In the genomic region with DNA sequence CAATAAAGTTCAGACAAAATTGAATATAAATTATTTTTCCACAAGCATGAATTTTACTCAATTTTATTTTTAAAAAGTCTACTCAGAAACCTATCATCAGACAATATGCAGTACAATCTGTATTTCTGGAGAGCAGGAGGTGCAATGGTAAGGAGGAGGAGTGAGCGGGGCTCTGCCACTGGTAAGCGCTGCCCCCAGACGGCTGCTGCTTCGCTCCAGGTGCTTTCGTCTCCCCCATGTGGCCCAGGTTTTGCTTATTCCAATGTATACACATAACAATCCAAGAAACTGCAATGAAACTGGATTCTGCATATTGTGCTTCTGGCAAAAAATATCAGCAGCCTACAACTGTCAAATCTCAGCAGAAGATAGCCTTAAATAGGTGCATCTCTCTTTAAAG, we compare ENCODE assay signal across 21 mouse cellular contexts.
"Had no signal": no experiment of that assay in that cellular context is flagged by ENCODE, and none has a peak within 500 bp of the region (broad histone marks: within the 10 kb centered on the region; RNA-seq: fewer than 3 reads in every experiment).

No protein-coding gene starts in this region.

- H3K36me3 ChIP-seq: limb, embryonic 10.5 days; limb, embryonic 13.5 days; liver, embryonic 15.5 days; lung, embryonic 15.5 days; midbrain, embryonic 10.5 days; midbrain, embryonic 13.5 days; neural tube, embryonic 13.5 days had no signal

- H3K4me3 ChIP-seq: limb, embryonic 10.5 days; limb, embryonic 13.5 days; liver, embryonic 12.5 days; liver, embryonic 15.5 days; lung, embryonic 15.5 days; megakaryocyte, embryonic 14.5 days; midbrain, embryonic 10.5 days; midbrain, embryonic 13.5 days; myocyte; neural tube, embryonic 13.5 days had no signal

- H3K27me3 ChIP-seq: limb, embryonic 13.5 days; liver, embryonic 12.5 days; liver, embryonic 15.5 days; lung, embryonic 15.5 days; megakaryocyte, embryonic 14.5 days; midbrain, embryonic 13.5 days; neural tube, embryonic 13.5 days had no signal

- H3K4me1 ChIP-seq: limb, embryonic 10.5 days; limb, embryonic 13.5 days; liver, embryonic 12.5 days; liver, embryonic 15.5 days; lung, embryonic 15.5 days; megakaryocyte, embryonic 14.5 days; neural tube, embryonic 13.5 days had no signal

- DNase-seq: kidney, adult 2 months; kidney, postnatal 25 days; liver; lung, adult 18-20 months; lung, postnatal 10 days; lung, postnatal 36 days; retina, postnatal 1 day; right cerebral cortex, postnatal 4 days; thymus, postnatal 4 days had no signal

- H3K9me3 ChIP-seq: limb, embryonic 10.5 days; limb, embryonic 13.5 days; liver, embryonic 12.5 days; liver, embryonic 15.5 days; lung, embryonic 15.5 days; megakaryocyte, embryonic 14.5 days; midbrain, embryonic 10.5 days; midbrain, embryonic 13.5 days; neural tube, embryonic 13.5 days had no signal

- H3K27ac ChIP-seq: kidney, postnatal 0 days; limb, embryonic 10.5 days; limb, embryonic 13.5 days; liver, embryonic 12.5 days; liver, embryonic 15.5 days; lung, embryonic 15.5 days; midbrain, embryonic 10.5 days; midbrain, embryonic 13.5 days; neural tube, embryonic 13.5 days; stomach, postnatal 0 days had no signal
